Mouse (Mus musculus): ENCODE measurements at regions not wholly inside any gene's neighbourhood (a gene's known extent, or its start where the extent isn't known, plus 50 kb on each side); places are given as distances from the start of the nearest gene placed in this dataset.

GRCm38 (mm10) chr15:63724543-63725186 lies 120.3 kb downstream of the Gsdmc2 start:
- ATAC-seq (replicated peaks; ENCODE audit: low FRiP score, poor library complexity, severe bottlenecking) = no peak

- ATAC-seq (replicated peaks; ENCODE audit: low FRiP score, poor library complexity, severe bottlenecking) = no peak
These were observed 122.0 kb downstream of the Gsdmc2 start for GRCm38 (mm10) chr15:63722991-63723390.

DNA sequence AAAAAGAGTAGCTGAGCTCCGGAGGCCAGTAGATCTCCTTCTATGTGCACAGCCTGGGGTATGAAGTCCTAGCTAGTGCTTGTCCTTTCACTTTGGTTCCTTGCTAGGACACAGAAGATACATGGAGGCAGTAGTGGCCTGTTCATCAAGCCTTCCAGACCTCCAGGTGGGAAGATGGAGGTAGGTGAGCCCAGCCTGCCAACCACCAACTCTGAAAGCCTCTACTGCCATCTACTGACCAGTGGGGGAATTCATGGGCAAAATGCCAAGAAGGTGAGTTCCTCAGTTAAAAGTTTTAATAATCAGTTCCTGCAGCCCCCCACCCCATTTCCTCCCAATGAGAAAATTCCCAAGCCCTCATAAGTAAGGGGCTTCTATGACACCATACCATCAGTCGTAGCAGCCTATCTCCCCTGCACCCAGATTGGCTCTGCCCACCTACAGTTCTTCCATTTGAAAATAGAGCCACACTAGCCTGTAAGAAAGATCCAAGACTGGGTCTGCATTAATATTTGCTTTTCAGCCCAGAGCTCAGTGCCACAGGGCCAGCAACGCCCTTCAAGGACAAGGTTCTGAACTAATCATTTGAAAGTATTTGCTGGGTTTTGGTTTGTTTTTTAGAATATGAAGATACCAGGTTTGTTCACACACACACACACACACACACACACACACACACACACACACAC lies 123.2 kb downstream of the Gsdmc2 start:
- ATAC-seq (replicated peaks; ENCODE audit: low FRiP score, poor library complexity, severe bottlenecking) = peak; percentile 75

DNA sequence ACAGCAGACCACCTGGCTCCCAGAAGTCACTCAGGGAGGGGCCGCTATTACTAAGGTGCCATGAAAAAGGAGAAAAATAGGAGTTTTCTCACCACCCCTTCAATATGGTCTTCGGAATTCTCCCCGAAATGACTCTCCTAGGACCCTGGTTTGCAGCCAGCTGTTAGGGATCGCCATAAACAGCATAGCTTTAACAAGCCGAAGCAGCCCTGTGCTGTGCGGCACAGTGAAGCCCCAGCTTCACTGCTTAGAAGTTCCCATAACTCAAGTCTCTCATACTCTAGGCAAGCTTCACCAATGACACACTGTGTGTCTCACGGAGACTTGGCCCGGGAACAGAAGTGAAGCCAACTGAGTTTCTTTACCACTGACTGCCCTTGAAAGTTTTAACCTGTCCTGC lies 127.2 kb downstream of the Gsdmc2 start:
- no peak for ATAC-seq (replicated peaks; ENCODE audit: low FRiP score, poor library complexity, severe bottlenecking)

DNA sequence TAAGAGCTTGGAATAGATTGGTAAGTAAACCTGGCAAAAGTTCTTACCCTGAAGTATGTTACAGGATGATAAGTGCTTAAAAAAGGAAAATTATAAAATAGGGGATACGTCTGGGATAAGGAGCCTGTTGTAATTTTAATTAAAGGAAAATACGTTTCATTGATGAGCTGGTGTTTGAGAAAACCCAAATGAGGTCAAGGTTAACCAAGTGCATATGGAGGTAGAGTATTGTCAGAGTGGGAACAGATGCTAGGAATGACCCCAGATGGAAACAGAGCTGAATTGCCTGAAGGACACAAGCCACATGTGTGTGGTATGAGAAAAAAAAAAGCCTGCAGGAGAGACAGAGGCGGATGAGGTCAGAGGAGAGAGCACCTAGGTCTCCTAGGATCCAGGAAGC lies 131.3 kb downstream of the Gsdmc2 start:
- ATAC-seq (replicated peaks; ENCODE audit: low FRiP score, poor library complexity, severe bottlenecking) = no peak

- no peak for ATAC-seq (replicated peaks; ENCODE audit: low FRiP score, poor library complexity, severe bottlenecking)
These were observed 134.6 kb downstream of the Gsdmc2 start for GRCm38 (mm10) chr15:63710381-63710780.

DNA sequence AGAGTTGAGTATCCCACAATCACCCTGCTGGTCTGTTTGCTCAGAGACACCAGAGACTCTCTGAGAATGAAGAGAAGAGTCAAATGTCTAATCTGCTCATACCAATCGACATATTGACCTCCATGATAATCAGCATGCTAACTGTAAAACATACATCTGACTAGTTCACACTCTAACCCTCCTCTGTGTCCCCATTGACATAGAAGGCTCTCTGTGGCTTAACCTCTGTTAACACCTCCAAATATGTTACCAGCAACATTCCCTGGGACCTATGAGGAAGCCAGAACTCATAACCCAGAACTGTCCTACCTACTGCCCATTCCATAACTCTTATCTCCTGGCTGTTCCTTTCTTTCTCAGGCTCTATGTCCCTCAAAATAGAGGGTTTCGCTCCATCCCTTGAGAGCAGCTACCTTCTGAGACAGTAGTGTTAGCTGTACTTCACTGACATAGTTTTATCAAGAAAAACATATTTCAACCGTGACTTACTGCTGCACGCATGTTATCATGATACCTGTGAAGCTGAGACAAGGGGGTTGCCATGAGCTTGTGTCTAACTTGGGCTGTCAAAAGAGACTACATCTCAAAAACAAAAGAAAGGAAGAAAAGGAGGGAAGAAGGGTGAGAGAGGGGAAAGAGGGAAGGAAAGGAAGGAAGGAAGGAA lies 135.6 kb downstream of the Gsdmc2 start:
- ATAC-seq (replicated peaks; ENCODE audit: low FRiP score, poor library complexity, severe bottlenecking) = peak; percentile 90

- ATAC-seq (replicated peaks; ENCODE audit: low FRiP score, poor library complexity, severe bottlenecking) = no peak
These were observed 140.3 kb downstream of the Gsdmc2 start for GRCm38 (mm10) chr15:63704636-63705035.

DNA sequence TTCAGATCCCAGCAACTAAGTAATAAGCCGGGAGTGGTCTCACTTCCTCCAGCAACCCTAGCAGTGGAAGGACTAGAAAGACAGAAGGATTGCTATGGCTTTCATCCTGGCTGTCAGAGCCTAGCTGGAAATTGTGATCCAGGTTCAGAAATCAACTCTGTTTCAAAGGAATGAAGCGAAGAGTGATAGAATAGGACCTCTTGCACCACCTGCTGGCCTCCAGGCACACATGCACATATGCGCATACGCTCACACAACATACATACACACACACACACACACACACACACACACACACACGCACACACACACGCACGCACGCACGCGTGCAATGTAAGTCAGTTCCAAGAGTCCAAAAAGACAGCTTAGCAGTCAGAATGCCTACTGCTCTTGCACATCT lies 147.1 kb downstream of the Gsdmc2 start:
- ATAC-seq (replicated peaks; ENCODE audit: low FRiP score, poor library complexity, severe bottlenecking) = no peak

GRCm38 (mm10) chr15:63694150-63694549 lies 150.8 kb downstream of the Gsdmc2 start:
- no peak for ATAC-seq (replicated peaks; ENCODE audit: low FRiP score, poor library complexity, severe bottlenecking)

DNA sequence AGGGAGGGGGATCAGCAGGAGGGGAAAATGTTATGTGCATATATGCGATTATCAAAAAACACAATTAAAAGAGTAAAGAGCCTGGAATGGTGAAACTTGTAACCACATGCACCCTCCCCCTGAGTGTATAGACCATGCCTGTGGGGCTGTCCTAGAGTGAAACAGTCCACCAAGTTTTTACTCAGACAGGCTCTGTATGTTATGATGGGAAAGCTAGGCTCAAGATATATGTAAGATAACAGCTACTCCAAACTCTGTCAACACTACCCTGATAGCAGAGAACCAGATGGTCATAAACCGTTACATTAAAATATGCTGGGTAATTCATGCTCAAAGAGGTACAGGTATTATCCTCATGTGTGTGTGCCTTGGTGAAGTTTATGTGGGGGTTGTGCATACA lies 151.4 kb downstream of the Gsdmc2 start:
- no peak for ATAC-seq (replicated peaks; ENCODE audit: low FRiP score, poor library complexity, severe bottlenecking)

- no peak for ATAC-seq (replicated peaks; ENCODE audit: low FRiP score, poor library complexity, severe bottlenecking)
These were observed 152.3 kb downstream of the Gsdmc2 start for GRCm38 (mm10) chr15:63692491-63693295.

DNA sequence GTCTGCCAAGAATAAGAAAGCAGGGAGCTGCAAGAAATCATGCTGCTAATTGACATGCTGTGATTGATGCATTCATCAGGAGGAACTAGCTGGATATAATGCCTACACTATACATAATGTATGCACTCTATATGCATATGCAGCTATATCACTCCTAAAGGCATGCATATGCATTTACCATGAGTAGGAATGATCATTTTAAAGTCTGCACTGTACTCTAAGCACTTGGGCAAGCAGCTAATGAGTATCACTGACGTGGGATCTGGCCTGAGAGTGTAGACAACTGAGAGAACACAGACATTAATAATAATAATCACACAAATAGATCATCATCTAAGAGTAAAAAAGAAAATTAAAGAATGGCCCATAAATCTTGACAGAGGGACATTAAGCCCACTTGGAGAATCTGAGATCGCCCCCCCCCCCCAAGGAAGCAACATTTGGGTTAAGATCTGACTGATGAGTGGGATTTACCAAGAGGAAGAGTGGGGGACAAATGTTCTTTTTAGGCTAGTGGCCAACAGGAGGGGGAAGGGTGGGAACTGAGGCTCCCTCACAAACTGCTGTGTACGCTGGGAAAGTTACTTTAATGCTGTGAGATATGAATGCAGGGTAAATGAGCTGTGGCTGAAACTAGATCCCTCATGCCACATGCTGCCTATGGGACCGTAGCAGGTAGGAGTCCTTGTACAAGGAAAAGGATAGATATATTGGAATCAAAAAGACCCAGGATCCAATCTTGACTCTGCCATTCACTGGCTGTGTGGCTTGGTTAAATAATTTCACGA lies 155.0 kb downstream of the Gsdmc2 start:
- no peak for ATAC-seq (replicated peaks; ENCODE audit: low FRiP score, poor library complexity, severe bottlenecking)

GRCm38 (mm10) chr15:63687852-63688251 lies 157.1 kb downstream of the Gsdmc2 start:
- ATAC-seq (replicated peaks; ENCODE audit: low FRiP score, poor library complexity, severe bottlenecking) = no peak

GRCm38 (mm10) chr15:63686954-63687562 lies 157.9 kb downstream of the Gsdmc2 start:
- no peak for ATAC-seq (replicated peaks; ENCODE audit: low FRiP score, poor library complexity, severe bottlenecking)

DNA sequence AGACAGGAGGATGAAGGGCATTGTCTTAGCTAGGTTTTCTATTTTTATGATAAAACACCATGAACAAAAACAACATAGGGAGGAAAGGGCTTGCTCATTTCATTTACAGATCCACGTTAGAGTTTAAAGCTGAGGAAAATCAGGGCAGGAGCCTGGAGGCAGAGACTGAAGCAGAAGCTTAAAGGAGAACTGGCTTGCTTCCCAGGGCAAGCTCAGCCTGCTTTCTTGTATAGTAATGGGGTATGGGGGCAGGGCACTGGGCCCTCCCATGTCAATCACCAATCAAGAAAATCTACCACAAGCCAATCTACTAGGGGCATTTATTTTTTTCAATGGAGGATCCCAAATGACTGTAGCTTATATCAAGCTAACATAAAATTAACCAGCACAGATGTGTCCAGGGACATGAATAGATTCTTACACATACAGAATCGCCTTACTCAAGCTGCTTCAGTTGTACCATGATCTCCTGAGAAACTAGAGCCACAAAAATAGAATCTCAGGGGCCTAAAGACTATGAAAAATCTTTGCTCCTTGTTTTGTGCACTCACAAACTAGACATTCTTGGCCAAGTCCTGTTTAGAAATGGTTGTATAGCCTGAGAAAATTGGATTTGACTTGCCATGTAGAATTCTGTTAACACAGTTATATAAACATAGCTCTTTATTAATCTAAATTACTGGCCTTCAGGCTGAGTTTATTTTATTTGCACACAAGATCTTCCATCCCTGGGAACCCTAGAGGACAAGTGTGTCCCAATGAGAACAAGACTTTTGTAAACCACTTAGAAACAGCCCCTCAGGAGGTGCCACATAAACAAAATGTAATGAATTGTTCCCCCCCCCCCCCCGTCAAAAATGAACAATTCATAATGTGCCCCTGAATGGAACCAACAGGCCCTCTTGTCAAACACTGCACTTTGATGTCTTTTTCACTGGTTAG lies 164.7 kb downstream of the Gsdmc2 start:
- ATAC-seq (replicated peaks; ENCODE audit: low FRiP score, poor library complexity, severe bottlenecking) = no peak

- ATAC-seq (replicated peaks; ENCODE audit: low FRiP score, poor library complexity, severe bottlenecking) = no peak
These were observed 166.1 kb downstream of the Gsdmc2 start for GRCm38 (mm10) chr15:63678921-63679320.

GRCm38 (mm10) chr15:63675491-63676036 lies 169.4 kb downstream of the Gsdmc2 start:
- ATAC-seq (replicated peaks; ENCODE audit: low FRiP score, poor library complexity, severe bottlenecking) = no peak
